Mouse (Mus musculus) megakaryocyte, embryonic 14.5 days (primary cell): Measurements from ENCODE around the gene Ergic2.

Experiments used
- FLI1 ChIP-seq: IDR thresholded peaks from 2 replicates; pipeline ENCODE4 v1.6.1; 2012; ENCODE audit warnings: low read length, inconsistent platforms, mixed read lengths
- GATA1 ChIP-seq: IDR thresholded peaks from 3 replicates; pipeline ENCODE4 v1.6.1; 2012; ENCODE audit warnings: mixed read lengths, low read length, inconsistent platforms, borderline replicate concordance

DNA sequence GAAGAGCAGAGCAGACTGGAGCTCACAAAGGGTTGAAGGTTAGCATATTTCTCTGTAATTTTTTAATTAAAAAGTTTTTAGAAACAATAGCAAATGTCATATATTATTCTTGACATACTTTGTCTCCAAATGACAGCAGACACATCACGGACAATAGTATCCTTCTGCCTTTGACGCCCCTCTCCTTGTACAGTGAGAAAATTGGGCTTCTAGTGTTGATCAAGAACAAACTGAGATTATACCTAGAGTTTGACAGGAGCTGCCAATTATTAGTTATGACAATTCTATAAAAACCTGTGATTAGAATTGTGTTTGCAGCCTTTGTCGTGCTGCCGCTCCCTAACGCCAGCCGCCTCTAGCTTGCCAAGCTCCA lies 48.5 kb upstream of the Ergic2 start:
- TF ChIP-seq GATA1 (no peak), FLI1 (no peak)
